Mouse (Mus musculus) embryonic fibroblast, embryonic 13.5 days (primary cell): Measurements from ENCODE around the gene Il6st.

Experiments used
- CTCF ChIP-seq: IDR thresholded peaks from 2 replicates; pipeline ENCODE4 v1.5.1; 2011; ENCODE audit warnings: mild to moderate bottlenecking, control low read depth, low read length, moderate library complexity, borderline replicate concordance; ENCODE audit not compliant: insufficient read depth
- POLR2A ChIP-seq: IDR thresholded peaks from 2 replicates; pipeline ENCODE4 v1.6.1; 2011; ENCODE audit warnings: low read depth, mild to moderate bottlenecking, control low read depth, low read length, moderate library complexity

GRCm38 (mm10) chr13:112492285-112492678 is 28.4 kb downstream of the Il6st start:
- no peak for TF ChIP-seq CTCF
- TF ChIP-seq POLR2A, result no peak
